Mouse (Mus musculus) E14TG2a.4 (cell line): ENCODE measurements around the gene Mycn.

ENCODE experiments used
- CTCF ChIP-seq: conservative IDR thresholded peaks from 2 replicates; pipeline ENCODE4 v1.5.1; 2014; ENCODE audit warnings: low read length
- POU5F1 ChIP-seq: IDR thresholded peaks from 2 replicates; pipeline ENCODE4 v1.6.1; 2014; ENCODE audit warnings: low read length, borderline replicate concordance

GRCm38 (mm10) chr12:12964856-12965255, 23.1 kb upstream of the Mycn start:
- no peak for TF ChIP-seq CTCF
- no peak for TF ChIP-seq POU5F1
